Mouse (Mus musculus) spleen, postnatal 36 days (tissue): ENCODE results near the gene St13.

Experiments
- DNase-seq, 2 experiments: peaks; one replicate each; pipeline ENCODE4 v3.0.0; 2022; ENCODE audit warnings: low spot score in 2 of 2, mixed read lengths in 1 of 2

The St13 gene

GRCm38 (mm10) chr15:81365246-81365645 lies 34.6 kb downstream of the St13 start:
- no peak for DNase-seq

GRCm38 (mm10) chr15:81364271-81364670 lies 35.6 kb downstream of the St13 start:
- no peak for DNase-seq

GRCm38 (mm10) chr15:81362501-81362900 lies 37.4 kb downstream of the St13 start:
- DNase-seq: no peak

- DNase-seq: no peak
Measured at GRCm38 (mm10) chr15:81361417-81362015, 38.4 kb downstream of the St13 start.

- no peak for DNase-seq
Measured at GRCm38 (mm10) chr15:81361022-81361404, 38.9 kb downstream of the St13 start.

- peak; percentile 96 to 97 for DNase-seq
Measured at GRCm38 (mm10) chr15:81360345-81361021, 39.4 kb downstream of the St13 start, which contains the start of gene Slc25a17. Gene Slc25a17 (minus strand): TSS chr15:81360812.

- DNase-seq: no peak
Measured at GRCm38 (mm10) chr15:81359421-81359820, 40.5 kb downstream of the St13 start.

GRCm38 (mm10) chr15:81358943-81359342 lies 40.9 kb downstream of the St13 start:
- DNase-seq: no peak

- no peak for DNase-seq
Measured at GRCm38 (mm10) chr15:81356946-81357345, 42.9 kb downstream of the St13 start.

GRCm38 (mm10) chr15:81355146-81355761 lies 44.6 kb downstream of the St13 start:
- peak; percentile 33 to 51 for DNase-seq

- no peak for DNase-seq
Measured at GRCm38 (mm10) chr15:81352638-81353037, 47.2 kb downstream of the St13 start.

- no peak for DNase-seq
Measured at GRCm38 (mm10) chr15:81350401-81350800, 49.5 kb downstream of the St13 start.

GRCm38 (mm10) chr15:81348366-81348765 lies 51.5 kb downstream of the St13 start:
- DNase-seq: no peak

- DNase-seq: no peak
Measured at GRCm38 (mm10) chr15:81347466-81347865, 52.4 kb downstream of the St13 start.

GRCm38 (mm10) chr15:81341426-81341825 lies 58.5 kb downstream of the St13 start:
- no peak for DNase-seq

GRCm38 (mm10) chr15:81339158-81339557 lies 60.7 kb downstream of the St13 start:
- no peak for DNase-seq

- no peak for DNase-seq
Measured at GRCm38 (mm10) chr15:81336466-81336865, 63.4 kb downstream of the St13 start.

GRCm38 (mm10) chr15:81332517-81332916 lies 67.4 kb downstream of the St13 start:
- DNase-seq: no peak

GRCm38 (mm10) chr15:81330816-81331433 lies 69.0 kb downstream of the St13 start:
- no peak for DNase-seq

GRCm38 (mm10) chr15:81329721-81330369 lies 70.0 kb downstream of the St13 start:
- DNase-seq: no peak

- no peak for DNase-seq
Measured at GRCm38 (mm10) chr15:81327501-81327900, 72.4 kb downstream of the St13 start.

- no peak for DNase-seq
Measured at GRCm38 (mm10) chr15:81324979-81325378, 74.9 kb downstream of the St13 start.
